Comparison of ENCODE assay signal across 26 mouse cellular contexts in the genomic region with DNA sequence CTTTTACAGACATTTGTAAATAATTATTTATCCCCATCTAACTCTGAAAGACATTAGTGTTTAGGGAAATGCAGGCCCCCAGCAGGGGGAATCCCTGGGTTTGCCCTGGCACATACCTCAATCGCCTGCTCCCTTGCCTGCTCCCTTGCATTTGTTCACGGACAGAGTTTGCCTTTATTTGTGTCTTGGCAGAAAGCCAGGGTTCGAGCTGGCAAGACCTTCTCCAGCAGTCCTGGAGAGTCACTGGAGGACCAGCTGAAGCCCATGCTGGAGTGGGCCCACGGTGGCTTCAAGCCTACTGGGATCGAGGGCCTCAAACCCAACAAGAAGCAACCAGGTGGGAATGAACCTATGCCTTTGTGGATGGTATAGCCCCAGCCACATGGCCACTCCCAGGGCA. TPM values are rescaled to one million over a fixed set of nuclear protein-coding genes. Genes with fewer than 3 reads are reported as not detected.
DNase-seq lines count a peak whose midpoint lies in the region; ATAC-seq and TF ChIP-seq lines count a peak whose summit lies in the region.
"Had no signal": no experiment of that assay in that cellular context is flagged by ENCODE, and none has a peak within 500 bp of the region (broad histone marks: within the 10 kb centered on the region; RNA-seq: fewer than 3 reads in every experiment).

No protein-coding gene starts in this region.

- no peak overlapping the region for H3K27ac ChIP-seq in hindbrain, postnatal 0 days
- no peak overlapping the region for H3K27ac ChIP-seq in hindbrain, embryonic 13.5 days
- H3K27ac ChIP-seq in midbrain, postnatal 0 days (ENCODE audit: low read depth, low read length), result no peak overlapping the region
- no peak overlapping the region for H3K27ac ChIP-seq in midbrain, embryonic 15.5 days
- H3K27ac ChIP-seq in neural tube, embryonic 15.5 days (replicated peaks), result no peak overlapping the region
- H3K27ac ChIP-seq: hindbrain, embryonic 10.5 days; intestine, embryonic 15.5 days; limb, embryonic 10.5 days; liver, embryonic 14.5 days; neural tube, embryonic 13.5 days had no signal

- no peak for TF ChIP-seq POLR2A in brain, embryonic 14.5 days (IDR thresholded peaks at IDR 0.05; ENCODE audit: borderline replicate concordance, extremely low read depth, insufficient read depth, insufficient read length, poor library complexity, severe bottlenecking)

- peak; percentile 48 to 56 for DNase-seq in cerebellum, postnatal 10 days
- DNase-seq in cerebellum, adult 9-11 months, result no peak
- DNase-seq in hindbrain, postnatal 0 days (ENCODE audit: low spot score), result peak; percentile 35
- DNase-seq in midbrain, postnatal 0 days (ENCODE audit: low spot score), result peak; percentile 24
- DNase-seq in brain, embryonic 14.5 days (ENCODE audit: low read depth), result peak; percentile 31
- DNase-seq: cerebellum, adult 2 months; lung, postnatal 14 days; retina, postnatal 1 day; spleen, adult 18-20 months; thymus, adult 18-20 months had no signal

- no peaks in the 10 kb centered on the region for H3K9me3 ChIP-seq in hindbrain, postnatal 0 days (ENCODE audit: low read length)
- no peaks in the 10 kb centered on the region for H3K9me3 ChIP-seq in hindbrain, embryonic 13.5 days
- H3K9me3 ChIP-seq in midbrain, postnatal 0 days (ENCODE audit: low read length), result no peaks in the 10 kb centered on the region
- no peaks in the 10 kb centered on the region for H3K9me3 ChIP-seq in midbrain, embryonic 15.5 days
- H3K9me3 ChIP-seq in neural tube, embryonic 15.5 days (replicated peaks), result no peaks in the 10 kb centered on the region
- H3K9me3 ChIP-seq: hindbrain, embryonic 10.5 days; intestine, embryonic 15.5 days; limb, embryonic 10.5 days; megakaryocyte, embryonic 14.5 days; neural tube, embryonic 13.5 days had no signal

- H3K4me2 ChIP-seq in hindbrain, postnatal 0 days (ENCODE audit: low read depth, low read length), result no peak overlapping the region
- H3K4me2 ChIP-seq in hindbrain, embryonic 13.5 days, result no peak overlapping the region
- H3K4me2 ChIP-seq in midbrain, postnatal 0 days (ENCODE audit: low read depth, low read length, poor library complexity, severe bottlenecking), result no peak overlapping the region
- H3K4me2 ChIP-seq in midbrain, embryonic 15.5 days, result no peak overlapping the region
- no peak overlapping the region for H3K4me2 ChIP-seq in neural tube, embryonic 15.5 days
- H3K4me2 ChIP-seq: intestine, embryonic 15.5 days; neural tube, embryonic 13.5 days had no signal

- H3K4me1 ChIP-seq in hindbrain, postnatal 0 days (ENCODE audit: insufficient read depth, low read length), result no peaks in the 10 kb centered on the region
- H3K4me1 ChIP-seq in hindbrain, embryonic 13.5 days (replicated peaks), result 0 out of 2 replicates have a peak, but pooled peaks cover 4% of the 10 kb centered on the region
- H3K4me1 ChIP-seq in midbrain, postnatal 0 days (ENCODE audit: insufficient read depth, low read length), result no peaks in the 10 kb centered on the region
- no peaks in the 10 kb centered on the region for H3K4me1 ChIP-seq in midbrain, embryonic 15.5 days
- H3K4me1 ChIP-seq in neural tube, embryonic 15.5 days, result no peaks in the 10 kb centered on the region
- H3K4me1 ChIP-seq: hindbrain, embryonic 10.5 days; intestine, embryonic 15.5 days; limb, embryonic 10.5 days; megakaryocyte, embryonic 14.5 days had no signal

- 36% methylated on average over 5 of the region's 5 CpGs for WGBS in hindbrain, postnatal 0 days
- 62% methylated on average over 5 of the region's 5 CpGs for WGBS in hindbrain, embryonic 13.5 days
- WGBS in midbrain, postnatal 0 days, result 50% methylated on average over 5 of the region's 5 CpGs
- WGBS in midbrain, embryonic 15.5 days, result 50% methylated on average over 5 of the region's 5 CpGs
- 53% methylated on average over 5 of the region's 5 CpGs for WGBS in neural tube, embryonic 15.5 days

- no peaks in the 10 kb centered on the region for H3K27me3 ChIP-seq in hindbrain, postnatal 0 days (ENCODE audit: insufficient read depth, low read length)
- H3K27me3 ChIP-seq in hindbrain, embryonic 13.5 days, result no peaks in the 10 kb centered on the region
- H3K27me3 ChIP-seq in midbrain, postnatal 0 days (ENCODE audit: insufficient read depth, low read length), result no peaks in the 10 kb centered on the region
- H3K27me3 ChIP-seq in midbrain, embryonic 15.5 days (replicated peaks), result no peaks in the 10 kb centered on the region
- H3K27me3 ChIP-seq in neural tube, embryonic 15.5 days (replicated peaks), result no peaks in the 10 kb centered on the region
- H3K27me3 ChIP-seq: intestine, embryonic 15.5 days; megakaryocyte, embryonic 14.5 days; neural tube, embryonic 13.5 days had no signal

- no peak for TF ChIP-seq CTCF in hindbrain, postnatal 0 days (IDR thresholded peaks at IDR 0.05; ENCODE audit: low read depth)
- TF ChIP-seq CTCF in midbrain, postnatal 0 days (IDR thresholded peaks at IDR 0.05), result no peak
- TF ChIP-seq CTCF in brain, embryonic 14.5 days (IDR thresholded peaks at IDR 0.05; ENCODE audit: borderline replicate concordance, extremely low read depth, insufficient read depth, insufficient read length), result no peak

- ATAC-seq in hindbrain, postnatal 0 days, result no peak
- ATAC-seq in hindbrain, embryonic 13.5 days (ENCODE audit: low FRiP score), result no peak
- no peak for ATAC-seq in midbrain, postnatal 0 days (ENCODE audit: low FRiP score)
- no peak for ATAC-seq in midbrain, embryonic 15.5 days (replicated peaks)
- ATAC-seq in neural tube, embryonic 15.5 days (ENCODE audit: low FRiP score), result no peak
- ATAC-seq: forebrain, embryonic 16.5 days; intestine, embryonic 15.5 days had no signal

- H3K4me3 ChIP-seq in hindbrain, postnatal 0 days (ENCODE audit: low read length), result no peak overlapping the region
- H3K4me3 ChIP-seq in hindbrain, embryonic 13.5 days, result no peak overlapping the region
- no peak overlapping the region for H3K4me3 ChIP-seq in midbrain, postnatal 0 days (ENCODE audit: low read depth, low read length)
- no peak overlapping the region for H3K4me3 ChIP-seq in midbrain, embryonic 15.5 days
- H3K4me3 ChIP-seq in neural tube, embryonic 15.5 days (replicated peaks), result no peak overlapping the region
- H3K4me3 ChIP-seq: hindbrain, embryonic 10.5 days; intestine, embryonic 15.5 days; limb, embryonic 10.5 days; megakaryocyte, embryonic 14.5 days; neural tube, embryonic 13.5 days had no signal

- no peaks in the 10 kb centered on the region; the same call in 1 of the 2 replicates for H3K36me3 ChIP-seq in hindbrain, postnatal 0 days (ENCODE audit: insufficient read depth, low read length)
- H3K36me3 ChIP-seq in hindbrain, embryonic 13.5 days, result peaks cover 16% of the 10 kb centered on the region; the same call in 1 of the 2 replicates
- H3K36me3 ChIP-seq in midbrain, postnatal 0 days (ENCODE audit: insufficient read depth, low read length), result 0 out of 2 replicates have a peak, but pooled peaks cover 2% of the 10 kb centered on the region
- no peaks in the 10 kb centered on the region for H3K36me3 ChIP-seq in midbrain, embryonic 15.5 days (replicated peaks)
- no peaks in the 10 kb centered on the region for H3K36me3 ChIP-seq in neural tube, embryonic 15.5 days
- H3K36me3 ChIP-seq: intestine, embryonic 15.5 days had no signal

- H3K9ac ChIP-seq in hindbrain, postnatal 0 days (replicated peaks; ENCODE audit: low read length), result no peak overlapping the region
- no peak overlapping the region for H3K9ac ChIP-seq in hindbrain, embryonic 13.5 days
- no peak overlapping the region for H3K9ac ChIP-seq in midbrain, postnatal 0 days (replicated peaks; ENCODE audit: low read length, poor library complexity, severe bottlenecking)
- no peak overlapping the region for H3K9ac ChIP-seq in midbrain, embryonic 15.5 days
- H3K9ac ChIP-seq in neural tube, embryonic 15.5 days (replicated peaks), result no peak overlapping the region
- H3K9ac ChIP-seq: intestine, embryonic 15.5 days; liver, embryonic 14.5 days; neural tube, embryonic 13.5 days had no signal

RNA-seq across cellular contexts. Expression of a gene that starts 20.9 kb away (rescaled TPM):
- total RNA-seq in hindbrain, postnatal 0 days (2014; rRNA removed), result 2.5 and 2.9 TPM in 2 replicates
- 2.7 and 2.8 TPM in 2 replicates for polyA plus RNA-seq in hindbrain, postnatal 0 days (2015; fragmentation: Nextera tagmentation; extraction: Ambion mirVana)
- polyA plus RNA-seq in hindbrain, embryonic 13.5 days (2015; fragmentation: Nextera tagmentation; extraction: Ambion mirVana), result 4.4 and 4.9 TPM in 2 replicates
- 4.2 and 5.3 TPM in 2 replicates for total RNA-seq in midbrain, postnatal 0 days (2014; rRNA removed)
- 1.7 and 1.8 TPM in 2 replicates for polyA plus RNA-seq in midbrain, postnatal 0 days (2015; fragmentation: Nextera tagmentation; extraction: Ambion mirVana)
- 4.3 and 4.4 TPM in 2 replicates for polyA plus RNA-seq in midbrain, embryonic 15.5 days (2015; fragmentation: Nextera tagmentation; extraction: Ambion mirVana)
- 4.7 and 5.2 TPM in 2 replicates for polyA plus RNA-seq in brain, embryonic 14.5 days (2012; rRNA removed)
- 3.4 and 11.5 TPM in 2 replicates for polyA plus RNA-seq in neural tube, embryonic 15.5 days (2015; fragmentation: Nextera tagmentation; extraction: Ambion mirVana)

RNA-seq across cellular contexts. Expression of a gene that starts 26.3 kb away (rescaled TPM):
- not detected in 2 replicates for total RNA-seq in hindbrain, postnatal 0 days (2014; rRNA removed)
- 0.10 TPM in 1 of 2 replicates, not detected in the other for polyA plus RNA-seq in hindbrain, postnatal 0 days (2015; fragmentation: Nextera tagmentation; extraction: Ambion mirVana)
- 0.09 TPM in 1 of 2 replicates, not detected in the other for polyA plus RNA-seq in hindbrain, embryonic 13.5 days (2015; fragmentation: Nextera tagmentation; extraction: Ambion mirVana)
- not detected in 2 replicates for total RNA-seq in midbrain, postnatal 0 days (2014; rRNA removed)
- polyA plus RNA-seq in midbrain, postnatal 0 days (2015; fragmentation: Nextera tagmentation; extraction: Ambion mirVana), result not detected in 2 replicates
- polyA plus RNA-seq in midbrain, embryonic 15.5 days (2015; fragmentation: Nextera tagmentation; extraction: Ambion mirVana), result 0.13 TPM in 1 of 2 replicates, not detected in the other
- polyA plus RNA-seq in brain, embryonic 14.5 days (2012; rRNA removed), result 0.03 and 0.06 TPM in 2 replicates
- polyA plus RNA-seq in neural tube, embryonic 15.5 days (2015; fragmentation: Nextera tagmentation; extraction: Ambion mirVana), result 0.09 and 0.12 TPM in 2 replicates
- total RNA-seq: gastrocnemius, adult 18-20 months; granulocyte monocyte progenitor cell, adult 5-6 weeks; monocyte, adult 5-6 weeks had no signal
- polyA plus RNA-seq: forebrain, embryonic 16.5 days; heart, embryonic 14.5 days; hindbrain, embryonic 10.5 days; kidney, embryonic 14.5 days; limb, embryonic 10.5 days; neural tube, embryonic 13.5 days; urinary bladder, adult 2 months had no signal

RNA-seq across cellular contexts. Expression of a gene that starts 37.5 kb away (rescaled TPM):
- 21.2 and 25.7 TPM in 2 replicates for total RNA-seq in hindbrain, postnatal 0 days (2014; rRNA removed)
- polyA plus RNA-seq in hindbrain, postnatal 0 days (2015; fragmentation: Nextera tagmentation; extraction: Ambion mirVana), result 88.0 and 93.4 TPM in 2 replicates
- polyA plus RNA-seq in hindbrain, embryonic 13.5 days (2015; fragmentation: Nextera tagmentation; extraction: Ambion mirVana), result 88.3 and 88.8 TPM in 2 replicates
- 24.7 and 27.9 TPM in 2 replicates for total RNA-seq in midbrain, postnatal 0 days (2014; rRNA removed)
- 103 TPM in 2 replicates for polyA plus RNA-seq in midbrain, postnatal 0 days (2015; fragmentation: Nextera tagmentation; extraction: Ambion mirVana)
- polyA plus RNA-seq in midbrain, embryonic 15.5 days (2015; fragmentation: Nextera tagmentation; extraction: Ambion mirVana), result 94.9 and 98.5 TPM in 2 replicates
- polyA plus RNA-seq in brain, embryonic 14.5 days (2012; rRNA removed), result 35.8 and 42.3 TPM in 2 replicates
- polyA plus RNA-seq in neural tube, embryonic 15.5 days (2015; fragmentation: Nextera tagmentation; extraction: Ambion mirVana), result 91.2 and 94.4 TPM in 2 replicates
